ENCODE assay signal across 9 mouse cellular contexts in genomic region chr1:133146014-133147009, GRCm38 (mm10). TPM values are rescaled to one million over a fixed set of nuclear protein-coding genes. Genes with fewer than 3 reads are reported as not detected.
DNase-seq lines count a peak whose midpoint lies in the region; ATAC-seq and TF ChIP-seq lines count a peak whose summit lies in the region.
"Had no signal": no experiment of that assay in that cellular context is flagged by ENCODE, and none has a peak within 500 bp of the region (broad histone marks: within the 10 kb centered on the region; RNA-seq: fewer than 3 reads in every experiment).

No protein-coding gene starts in this region.

- no peak overlapping the region for H3K27ac ChIP-seq in layer of hippocampus, adult 2 months
- no peak overlapping the region for H3K27ac ChIP-seq in embryonic facial prominence, embryonic 11.5 days (replicated peaks; ENCODE audit: low read depth, low read length)
- peak overlapping the region; percentile 22; the same call in 1 of the 2 replicates for H3K27ac ChIP-seq in intestine, embryonic 15.5 days
- H3K27ac ChIP-seq in liver, adult 2 months (replicated peaks; ENCODE audit: insufficient read depth, low read depth, low read length), result no peak overlapping the region
- H3K27ac ChIP-seq: embryonic facial prominence, embryonic 15.5 days had no signal

- H3K4me2 ChIP-seq in embryonic facial prominence, embryonic 11.5 days (ENCODE audit: low read depth, low read length), result no peak overlapping the region
- H3K4me2 ChIP-seq in intestine, embryonic 15.5 days (replicated peaks), result no peak overlapping the region; the same call in 1 of the 2 replicates
- H3K4me2 ChIP-seq: embryonic facial prominence, embryonic 15.5 days had no signal

- WGBS in embryonic facial prominence, embryonic 11.5 days, result 66% methylated on average over 22 of the region's 22 CpGs
- WGBS in intestine, embryonic 15.5 days, result 55% methylated on average over 22 of the region's 22 CpGs
- WGBS in liver, adult 2 months, result 59% methylated on average over 22 of the region's 22 CpGs

- H3K4me1 ChIP-seq in embryonic facial prominence, embryonic 11.5 days (ENCODE audit: control insufficient read depth, insufficient read depth, low read length), result no peaks in the 10 kb centered on the region
- peaks cover 5% of the 10 kb centered on the region for H3K4me1 ChIP-seq in intestine, embryonic 15.5 days (replicated peaks)
- H3K4me1 ChIP-seq in liver, adult 2 months (ENCODE audit: control insufficient read depth, insufficient read depth, low read length), result no peaks in the 10 kb centered on the region

- TF ChIP-seq CTCF in layer of hippocampus, adult 2 months (conservative IDR thresholded peaks at IDR 0.05), result peak; percentile 95
- TF ChIP-seq CTCF in liver, adult 2 months (IDR thresholded peaks at IDR 0.05; ENCODE audit: low read depth, low read length), result peak; percentile 89

- no peak overlapping the region for H3K9ac ChIP-seq in embryonic facial prominence, embryonic 11.5 days (replicated peaks; ENCODE audit: low read length)
- no peak overlapping the region for H3K9ac ChIP-seq in intestine, embryonic 15.5 days
- no peak overlapping the region for H3K9ac ChIP-seq in liver, adult 2 months (ENCODE audit: low read depth, low read length)
- H3K9ac ChIP-seq: embryonic facial prominence, embryonic 15.5 days had no signal

- no peak overlapping the region for H3K4me3 ChIP-seq in layer of hippocampus, adult 2 months
- H3K4me3 ChIP-seq in embryonic facial prominence, embryonic 11.5 days (ENCODE audit: low read depth, low read length), result no peak overlapping the region
- no peak overlapping the region for H3K4me3 ChIP-seq in intestine, embryonic 15.5 days (replicated peaks)
- H3K4me3 ChIP-seq in liver, adult 2 months (ENCODE audit: insufficient read depth, low read depth, low read length), result no peak overlapping the region
- H3K4me3 ChIP-seq: embryonic facial prominence, embryonic 15.5 days had no signal

- no peak for ATAC-seq in embryonic facial prominence, embryonic 11.5 days (replicated peaks; ENCODE audit: insufficient number of reproducible peaks, low FRiP score, low TSS enrichment, low read depth)
- peak; percentile 89 for ATAC-seq in intestine, embryonic 15.5 days

- H3K36me3 ChIP-seq in embryonic facial prominence, embryonic 11.5 days (replicated peaks; ENCODE audit: control insufficient read depth, insufficient read depth, low read depth, low read length), result no peaks in the 10 kb centered on the region
- no peaks in the 10 kb centered on the region for H3K36me3 ChIP-seq in intestine, embryonic 15.5 days
- H3K36me3 ChIP-seq in liver, adult 2 months (ENCODE audit: control insufficient read depth, insufficient read depth, low read length), result no peaks in the 10 kb centered on the region

- no peak for TF ChIP-seq POLR2A in liver, adult 2 months (IDR thresholded peaks at IDR 0.05; ENCODE audit: extremely low read depth, insufficient read depth, low read length)

- peak in 1 of 2 experiments; percentile 58 for DNase-seq in layer of hippocampus, adult 2 months (ENCODE audit: low spot score in 2 of 2)
- DNase-seq in layer of hippocampus, postnatal 25 days (ENCODE audit: extremely low spot score in 1 of 2, low spot score in 1 of 2), result no peak
- peak; percentile 88 for DNase-seq in ZHBTc4 (ENCODE audit: low read depth, low spot score)
- DNase-seq in embryonic facial prominence, embryonic 11.5 days (ENCODE audit: low spot score), result peak; percentile 79
- DNase-seq in liver, adult 2 months (ENCODE audit: extremely low read depth, low read depth, low spot score), result peak; percentile 39
- DNase-seq in natural killer cell, adult 2 months (ENCODE audit: low spot score in 2 of 2), result peak; percentile 50 to 51
- DNase-seq in thymus, postnatal 14 days, result peak; percentile 54

- no peaks in the 10 kb centered on the region for H3K27me3 ChIP-seq in embryonic facial prominence, embryonic 11.5 days (ENCODE audit: control insufficient read depth, insufficient read depth, low read length)
- H3K27me3 ChIP-seq in intestine, embryonic 15.5 days (replicated peaks), result no peaks in the 10 kb centered on the region
- H3K27me3 ChIP-seq in liver, adult 2 months (ENCODE audit: control insufficient read depth, insufficient read depth, low read length), result no peaks in the 10 kb centered on the region
- H3K27me3 ChIP-seq: embryonic facial prominence, embryonic 15.5 days had no signal

- H3K79me2 ChIP-seq in liver, adult 2 months (ENCODE audit: control insufficient read depth, insufficient read depth, low read length), result no peaks in the 10 kb centered on the region

- H3K9me3 ChIP-seq in embryonic facial prominence, embryonic 11.5 days (replicated peaks; ENCODE audit: control insufficient read depth, low read length), result no peaks in the 10 kb centered on the region; the same call in 1 of the 2 replicates
- no peaks in the 10 kb centered on the region for H3K9me3 ChIP-seq in intestine, embryonic 15.5 days

RNA-seq across cellular contexts. Expression of gene Ppp1r15b, which starts 15.4 kb away (rescaled TPM):
- total RNA-seq in layer of hippocampus, adult 2 months (2021), result 10 to 100 TPM; 38.5 to 39.8 TPM
- total RNA-seq in layer of hippocampus, postnatal 25 days (2021), result 10 to 100 TPM; 40.9 to 43.0 TPM
- 41.5 and 42.1 TPM in 2 replicates for polyA plus RNA-seq in embryonic facial prominence, embryonic 11.5 days (2014; fragmentation: Nextera tagmentation; extraction: Ambion mirVana)
- 46.7 and 46.9 TPM in 2 replicates for polyA plus RNA-seq in intestine, embryonic 15.5 days (2015; fragmentation: Nextera tagmentation; extraction: Ambion mirVana)
- 43.3 and 48.6 TPM in 2 replicates for total RNA-seq in liver, adult 2 months (2014; rRNA removed)
- polyA plus RNA-seq in liver, adult 2 months (2012; rRNA removed), result 24.0 and 24.8 TPM in 2 replicates

RNA-seq across cellular contexts. Expression of gene Plekha6, which starts 17.7 kb away (rescaled TPM):
- 10 to 100 TPM; 47.6 to 55.0 TPM for total RNA-seq in layer of hippocampus, adult 2 months (2021)
- 10 to 100 TPM; 34.4 to 52.1 TPM for total RNA-seq in layer of hippocampus, postnatal 25 days (2021)
- 2.0 and 2.8 TPM in 2 replicates for polyA plus RNA-seq in embryonic facial prominence, embryonic 11.5 days (2014; fragmentation: Nextera tagmentation; extraction: Ambion mirVana)
- polyA plus RNA-seq in intestine, embryonic 15.5 days (2015; fragmentation: Nextera tagmentation; extraction: Ambion mirVana), result 13.7 and 15.3 TPM in 2 replicates
- total RNA-seq in liver, adult 2 months (2014; rRNA removed), result 20.5 and 22.8 TPM in 2 replicates
- 29.0 and 37.2 TPM in 2 replicates for polyA plus RNA-seq in liver, adult 2 months (2012; rRNA removed)

Comparison
In these comparisons a context has a peak if more than half of its experiments do, and no peak if none do; other contexts are left out.
1. DNase-seq: peak in ZHBTc4 (single experiment), embryonic facial prominence, embryonic 11.5 days (single experiment), liver, adult 2 months (single experiment), natural killer cell, adult 2 months (2 of 2) and thymus, postnatal 14 days (single experiment); none in layer of hippocampus, postnatal 25 days (0 of 2).